Mouse (Mus musculus): ENCODE results near the gene Dntt. TPM values are rescaled to one million over a fixed set of nuclear protein-coding genes. Genes with fewer than 3 reads are reported as not detected.

Gene Dntt
- polyA plus RNA-seq, 1 experiment from 2014 or later: not detected

- no peak for DNase-seq (ENCODE audit: low spot score)
- Histone ChIP-seq H3K27ac (replicated peaks) (no peak overlapping the region), H3K36me3 (replicated peaks) (no peaks in the 10 kb centered on the region), H3K9me3 (no peaks in the 10 kb centered on the region), H3K27me3 (replicated peaks; ENCODE audit: low read depth, poor library complexity, severe bottlenecking) (no peaks in the 10 kb centered on the region), H3K4me3 (no peak overlapping the region), H3K4me1 (no peaks in the 10 kb centered on the region)
- WGBS: 62% methylated on average over 10 of the region's 10 CpGs
These were observed 16.2 kb downstream of the Dntt start for GRCm38 (mm10) chr19:41045091-41045770.

GRCm38 (mm10) chr19:41047437-41048186 lies 18.5 kb downstream of the Dntt start:
- Histone ChIP-seq H3K36me3 (replicated peaks) (no peaks in the 10 kb centered on the region), H3K9me3 (no peaks in the 10 kb centered on the region), H3K4me1 (0 out of 2 replicates have a peak, but pooled peaks cover 2% of the 10 kb centered on the region), H3K27me3 (replicated peaks; ENCODE audit: low read depth, poor library complexity, severe bottlenecking) (no peaks in the 10 kb centered on the region), H3K4me3 (no peak overlapping the region), H3K27ac (replicated peaks) (no peak overlapping the region)
- 84% methylated on average over 9 of the region's 9 CpGs for WGBS
- DNase-seq (ENCODE audit: low spot score): no peak

- Histone ChIP-seq H3K9me3 (no peaks in the 10 kb centered on the region), H3K27ac (replicated peaks) (no peak overlapping the region), H3K27me3 (replicated peaks; ENCODE audit: low read depth, poor library complexity, severe bottlenecking) (no peaks in the 10 kb centered on the region), H3K36me3 (replicated peaks) (no peaks in the 10 kb centered on the region), H3K4me3 (no peak overlapping the region), H3K4me1 (0 out of 2 replicates have a peak, but pooled peaks cover 2% of the 10 kb centered on the region)
- no peak for DNase-seq (ENCODE audit: low spot score)
- WGBS: 83% methylated on average over 3 of the region's 3 CpGs
These were observed 19.1 kb downstream of the Dntt start for GRCm38 (mm10) chr19:41048187-41048559.

GRCm38 (mm10) chr19:41051714-41052113 lies 22.6 kb downstream of the Dntt start:
- Histone ChIP-seq H3K4me1 (0 out of 2 replicates have a peak, but pooled peaks cover 2% of the 10 kb centered on the region), H3K4me3 (no peak overlapping the region), H3K9me3 (no peaks in the 10 kb centered on the region), H3K27ac (replicated peaks) (no peak overlapping the region), H3K27me3 (replicated peaks; ENCODE audit: low read depth, poor library complexity, severe bottlenecking) (no peaks in the 10 kb centered on the region), H3K36me3 (replicated peaks) (no peaks in the 10 kb centered on the region)
- WGBS: 74% methylated on average over 1 of the region's 1 CpGs
- DNase-seq (ENCODE audit: low spot score): no peak

- WGBS: 75% methylated on average over 5 of the region's 5 CpGs
- Histone ChIP-seq H3K4me3 (no peak overlapping the region), H3K9me3 (no peaks in the 10 kb centered on the region), H3K36me3 (replicated peaks) (no peaks in the 10 kb centered on the region), H3K4me1 (0 out of 2 replicates have a peak, but pooled peaks cover 2% of the 10 kb centered on the region), H3K27me3 (replicated peaks; ENCODE audit: low read depth, poor library complexity, severe bottlenecking) (no peaks in the 10 kb centered on the region), H3K27ac (replicated peaks) (no peak overlapping the region)
- DNase-seq (ENCODE audit: low spot score): no peak
These were observed 23.2 kb downstream of the Dntt start for GRCm38 (mm10) chr19:41052247-41052646.

- Histone ChIP-seq H3K4me3 (no peak overlapping the region), H3K36me3 (replicated peaks) (no peaks in the 10 kb centered on the region), H3K27me3 (replicated peaks; ENCODE audit: low read depth, poor library complexity, severe bottlenecking) (no peaks in the 10 kb centered on the region), H3K9me3 (no peaks in the 10 kb centered on the region), H3K4me1 (0 out of 2 replicates have a peak, but pooled peaks cover 2% of the 10 kb centered on the region), H3K27ac (replicated peaks) (no peak overlapping the region)
- DNase-seq (ENCODE audit: low spot score): peak; percentile 32
- 35% methylated on average over 10 of the region's 10 CpGs for WGBS
These were observed 24.5 kb downstream of the Dntt start for GRCm38 (mm10) chr19:41053530-41053929.

GRCm38 (mm10) chr19:41054702-41055101 lies 25.6 kb downstream of the Dntt start:
- no peak overlapping the region for H3K27ac ChIP-seq (replicated peaks)
- DNase-seq (ENCODE audit: low spot score): no peak
- H3K9me3 ChIP-seq: no peaks in the 10 kb centered on the region
- H3K4me3 ChIP-seq: no peak overlapping the region
- no peaks in the 10 kb centered on the region for H3K27me3 ChIP-seq (replicated peaks; ENCODE audit: low read depth, poor library complexity, severe bottlenecking)
- no peaks in the 10 kb centered on the region for H3K36me3 ChIP-seq (replicated peaks)
- WGBS: 66% methylated on average over 4 of the region's 4 CpGs
- 0 out of 2 replicates have a peak, but pooled peaks cover 2% of the 10 kb centered on the region for H3K4me1 ChIP-seq

- H3K4me1 ChIP-seq: no peaks in the 10 kb centered on the region
- 8% methylated on average over 8 of the region's 8 CpGs for WGBS
- no peaks in the 10 kb centered on the region for H3K9me3 ChIP-seq
These were observed 42.4 kb downstream of the Dntt start for GRCm38 (mm10) chr19:41071500-41071899.

GRCm38 (mm10) chr19:41073746-41074455 lies 44.8 kb downstream of the Dntt start:
- no peak for DNase-seq (ENCODE audit: low spot score)
- WGBS: 88% methylated on average over 14 of the region's 14 CpGs
- no peak overlapping the region for H3K4me3 ChIP-seq
- H3K27me3 ChIP-seq (replicated peaks; ENCODE audit: low read depth, poor library complexity, severe bottlenecking): 0 out of 2 replicates have a peak, but pooled peaks cover 4% of the 10 kb centered on the region
- no peaks in the 10 kb centered on the region for H3K4me1 ChIP-seq
- H3K27ac ChIP-seq (replicated peaks): no peak overlapping the region
- H3K36me3 ChIP-seq (replicated peaks): no peaks in the 10 kb centered on the region
- H3K9me3 ChIP-seq: no peaks in the 10 kb centered on the region

More at GRCm38 (mm10) chr19:41071500-41071899, 42.4 kb downstream of the Dntt start:
- Histone ChIP-seq H3K27ac (replicated peaks) (no peak overlapping the region), H3K36me3 (replicated peaks) (no peaks in the 10 kb centered on the region), H3K4me3 (no peak overlapping the region), H3K27me3 (replicated peaks; ENCODE audit: low read depth, poor library complexity, severe bottlenecking) (0 out of 2 replicates have a peak, but pooled peaks cover 4% of the 10 kb centered on the region)
- DNase-seq (ENCODE audit: low spot score): peak; percentile 87

GRCm38 (mm10) chr19:41076906-41077305 lies 47.8 kb downstream of the Dntt start, which contains the start of gene Opalin:
Gene Opalin (minus strand): TSS chr19:41077113.
- Histone ChIP-seq H3K4me3 (no peak within 1 kb of the TSS), H3K27me3 (replicated peaks; ENCODE audit: low read depth, poor library complexity, severe bottlenecking) (0 out of 2 replicates have a peak, but pooled peaks cover 4% of the 10 kb centered on the region), H3K36me3 (replicated peaks) (no peaks in the 10 kb centered on the region), H3K4me1 (peaks cover 8% of the 10 kb centered on the region), H3K27ac (replicated peaks) (no peak within 1 kb of the TSS), H3K9me3 (no peaks in the 10 kb centered on the region)
- no peak for DNase-seq (ENCODE audit: low spot score)
- 80% methylated on average over 3 of the region's 3 CpGs for WGBS

GRCm38 (mm10) chr19:41081589-41081988 lies 52.5 kb downstream of the Dntt start:
- no peak overlapping the region for H3K4me3 ChIP-seq
- no peak overlapping the region; the same call in 1 of the 2 replicates for H3K27ac ChIP-seq (replicated peaks)
- peaks cover 8% of the 10 kb centered on the region for H3K4me1 ChIP-seq
- DNase-seq (ENCODE audit: low spot score): peak; percentile 18
- no peaks in the 10 kb centered on the region for H3K27me3 ChIP-seq (replicated peaks; ENCODE audit: low read depth, poor library complexity, severe bottlenecking)
- no peaks in the 10 kb centered on the region for H3K36me3 ChIP-seq (replicated peaks)
- H3K9me3 ChIP-seq: no peaks in the 10 kb centered on the region
- WGBS: 49% methylated on average over 3 of the region's 3 CpGs

- H3K27ac ChIP-seq (replicated peaks): no peak overlapping the region
- 93% methylated on average over 14 of the region's 14 CpGs for WGBS
These were observed 54.6 kb downstream of the Dntt start for GRCm38 (mm10) chr19:41083646-41084045.

More at GRCm38 (mm10) chr19:41083646-41084045, 54.6 kb downstream of the Dntt start:
- H3K36me3 ChIP-seq (replicated peaks): no peaks in the 10 kb centered on the region
- H3K4me1 ChIP-seq: peaks cover 18% of the 10 kb centered on the region
- peaks cover 17% of the 10 kb centered on the region for H3K27me3 ChIP-seq (replicated peaks; ENCODE audit: low read depth, poor library complexity, severe bottlenecking)
- DNase-seq (ENCODE audit: low spot score): no peak
- no peak overlapping the region for H3K4me3 ChIP-seq
- no peaks in the 10 kb centered on the region for H3K9me3 ChIP-seq

Measured in embryonic facial prominence, embryonic 10.5 days (tissue).